Mouse (Mus musculus) CH12.LX (cell line): ENCODE measurements at regions not wholly inside any gene's neighbourhood (a gene's known extent, or its start where the extent isn't known, plus 50 kb on each side); places are given as distances from the start of the nearest gene placed in this dataset.

Source experiments
- CTCF ChIP-seq, 2 experiments: IDR thresholded peaks in 1 of 2; conservative IDR thresholded peaks in 1 of 2; 2 replicates each; pipeline ENCODE4 v1.5.1; 2011 to 2012; ENCODE audit warnings: low read depth in 2 of 2, low read length in 2 of 2, improper control_type of control experiment in 1 of 2, inconsistent platforms in 1 of 2, mild to moderate bottlenecking in 1 of 2, moderate library complexity in 1 of 2
- E2F4 ChIP-seq: IDR thresholded peaks from 2 replicates; pipeline ENCODE4 v1.6.1; 2011; ENCODE audit warnings: low read depth, low read length, improper control_type of control experiment; ENCODE audit not compliant: insufficient replicate concordance
- JUND ChIP-seq: conservative IDR thresholded peaks from 2 replicates; pipeline ENCODE4 v1.6.1; 2011; ENCODE audit warnings: low read depth, low read length, improper control_type of control experiment
- MAFK ChIP-seq: IDR thresholded peaks from 2 replicates; pipeline ENCODE4 v1.6.1; 2011; ENCODE audit warnings: low read length, improper control_type of control experiment; ENCODE audit not compliant: insufficient replicate concordance
- MAX ChIP-seq: IDR thresholded peaks from 2 replicates; pipeline ENCODE4 v1.6.1; 2011; ENCODE audit warnings: low read length, improper control_type of control experiment
- POLR2A ChIP-seq: IDR thresholded peaks from 2 replicates; pipeline ENCODE4 v1.6.1; 2011; ENCODE audit warnings: low read depth, mild to moderate bottlenecking, improper control_type of control experiment, low read length
- POLR2AphosphoS2 ChIP-seq: IDR thresholded peaks from 2 replicates; pipeline ENCODE4 v1.6.1; 2011; ENCODE audit warnings: low read depth, low read length, improper control_type of control experiment
- TBP ChIP-seq: conservative IDR thresholded peaks from 2 replicates; pipeline ENCODE4 v1.6.1; 2011; ENCODE audit warnings: low read depth, low read length, improper control_type of control experiment
- TCF12 ChIP-seq: IDR thresholded peaks from 2 replicates; pipeline ENCODE4 v1.6.1; 2014; ENCODE audit warnings: low read depth, mild to moderate bottlenecking, inconsistent platforms, low read length, improper control_type of control experiment
- ZC3H11A ChIP-seq: IDR thresholded peaks from 2 replicates; pipeline ENCODE4 v1.6.1; 2012; ENCODE audit warnings: low read depth, mild to moderate bottlenecking, inconsistent platforms, low read length, improper control_type of control experiment

DNA sequence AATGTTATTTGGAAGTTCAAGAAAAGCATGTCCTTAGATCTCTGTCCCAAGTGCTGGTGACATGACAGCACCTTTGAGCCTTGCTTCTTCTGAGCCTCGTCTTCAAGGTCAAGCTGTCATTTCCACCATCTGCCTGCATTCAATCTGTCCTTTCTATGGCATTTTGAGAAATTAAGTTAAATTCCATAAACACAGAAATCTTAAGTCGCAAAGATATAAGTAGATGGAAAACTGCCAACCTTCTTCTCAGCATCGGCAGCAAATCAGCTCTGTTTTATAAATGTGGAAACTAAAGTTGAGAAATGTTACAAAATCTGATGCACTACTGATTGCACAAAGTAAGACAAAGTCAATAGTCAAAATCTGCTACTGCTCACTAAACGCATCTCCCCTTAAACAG is 400.5 kb upstream of the Etaa1 start:
- no peak for TF ChIP-seq MAX
- TF ChIP-seq CTCF (conservative IDR thresholded peaks at IDR 0.05 in 1 of 2, IDR thresholded peaks at IDR 0.05 in 1 of 2; ENCODE audit: low read depth in 2 of 2, low read length in 2 of 2) = no peak
- TF ChIP-seq POLR2AphosphoS2 = no peak
- no peak for TF ChIP-seq TCF12
- no peak for TF ChIP-seq MAFK
- no peak for TF ChIP-seq ZC3H11A
- no peak for TF ChIP-seq TBP
- TF ChIP-seq E2F4 = no peak
- TF ChIP-seq POLR2A = no peak
- TF ChIP-seq JUND = no peak
